Mouse (Mus musculus): Measurements from ENCODE around the gene Rasa1.

DNA sequence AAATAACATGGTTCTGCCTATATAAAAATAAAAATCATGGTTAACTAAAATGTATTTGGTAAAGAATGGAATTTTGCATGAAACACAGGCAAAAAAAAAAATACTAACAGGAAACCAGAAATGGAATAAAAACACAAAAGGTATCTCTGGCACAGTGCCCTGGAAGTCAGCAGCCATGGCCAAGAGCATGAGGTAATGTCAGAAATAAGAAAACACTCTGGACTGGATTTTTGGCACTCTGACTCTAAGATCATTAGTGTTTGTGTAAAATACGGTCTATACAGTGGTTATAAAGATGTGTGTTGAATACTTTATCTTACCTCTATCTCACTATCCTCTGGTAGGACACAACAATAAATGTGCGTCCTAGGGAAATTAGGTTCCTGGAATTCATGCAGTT, 22.6 kb upstream of the Rasa1 start:
- no peak for TF ChIP-seq POLR2A (IDR thresholded peaks at IDR 0.05; ENCODE audit: insufficient read length, low read depth)
- no peak for TF ChIP-seq MAX (IDR thresholded peaks at IDR 0.05; ENCODE audit: low read depth)
- TF ChIP-seq MYOG (IDR thresholded peaks at IDR 0.05; ENCODE audit: control insufficient read depth in 1 of 3, insufficient read depth in 1 of 3, insufficient read length in 2 of 3, low read depth in 2 of 3), result no peak
- TF ChIP-seq SRF (IDR thresholded peaks at IDR 0.05; ENCODE audit: control insufficient read depth, insufficient read length, low read depth), result no peak
- no peak for TF ChIP-seq MYOD1 (IDR thresholded peaks at IDR 0.05; ENCODE audit: control insufficient read depth in 1 of 3, insufficient read length in 2 of 3, low read depth in 2 of 3)
- TF ChIP-seq USF1 (IDR thresholded peaks at IDR 0.05; ENCODE audit: low read depth), result no peak
- TF ChIP-seq POLR2AphosphoS2 (IDR thresholded peaks at IDR 0.05; ENCODE audit: insufficient read length, low read depth), result no peak
- no peak for TF ChIP-seq TCF3 (IDR thresholded peaks at IDR 0.05; ENCODE audit: insufficient read length, low read depth)
- no peak for TF ChIP-seq TCF12 (IDR thresholded peaks at IDR 0.05; ENCODE audit: insufficient read depth, poor library complexity, severe bottlenecking)
- TF ChIP-seq E2F4 (IDR thresholded peaks at IDR 0.05; ENCODE audit: insufficient read depth), result no peak
- no peak for TF ChIP-seq REST (IDR thresholded peaks at IDR 0.05; ENCODE audit: insufficient read depth, insufficient read length)
- no peak for TF ChIP-seq CEBPB (IDR thresholded peaks at IDR 0.05; ENCODE audit: insufficient read depth, poor library complexity, severe bottlenecking)

All from myocyte (in vitro differentiated cells).